Mouse (Mus musculus): Measurements from ENCODE around the gene Amt. TPM values are rescaled to one million over a fixed set of nuclear protein-coding genes. Genes with fewer than 3 reads are reported as not detected.
"Not testable (repeated sequence)": the region's sequence is repeated elsewhere in the genome, so short reads cannot be mapped to it uniquely, and the experiment has no call there.

Amt gene
- polyA plus RNA-seq, 1 experiment: 4.3 TPM

DNA sequence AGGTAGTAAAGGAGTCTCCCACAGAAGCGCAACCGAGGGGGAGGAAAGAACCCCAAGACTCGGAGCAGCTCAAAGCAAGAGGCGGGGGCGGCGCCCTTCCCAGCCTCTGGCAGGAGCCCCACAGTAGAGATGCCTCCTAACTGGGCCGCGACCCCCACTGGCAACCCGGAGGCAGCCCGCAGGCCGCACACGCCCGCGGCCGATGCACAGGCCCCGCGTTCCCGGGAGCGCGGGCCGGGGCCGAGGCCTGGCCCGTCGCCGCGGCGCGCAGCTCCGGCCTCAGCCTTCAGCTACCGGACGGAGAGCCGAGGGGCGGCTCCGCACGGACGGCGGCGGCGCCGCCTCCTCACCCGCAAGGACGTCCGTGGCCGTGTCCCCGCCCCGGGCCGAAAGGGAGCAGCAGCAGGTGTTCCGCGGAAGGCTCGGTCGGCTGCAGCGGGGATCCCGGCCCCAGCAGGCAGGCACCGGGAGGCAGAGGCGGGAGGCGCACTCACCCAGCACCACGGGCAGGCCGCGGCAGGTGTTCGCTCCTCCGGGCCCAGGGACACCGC is 33.4 kb upstream of the Amt start:
- Histone ChIP-seq H3K27ac (ENCODE audit: control insufficient read depth, insufficient read depth, low read depth, low read length) (peak overlapping the region; percentile 79), H3K4me3 (ENCODE audit: control insufficient read depth, low read depth, low read length) (peak overlapping the region; percentile 85), H3K27me3 (ENCODE audit: control insufficient read depth, insufficient read depth, low read length) (no peaks in the 10 kb centered on the region), H3K36me3 (ENCODE audit: control insufficient read depth, insufficient read depth, low read length) (no peaks in the 10 kb centered on the region), H3K4me1 (ENCODE audit: control insufficient read depth, insufficient read depth, low read length) (peaks cover 14% of the 10 kb centered on the region)
- TF ChIP-seq CTCF (IDR thresholded peaks at IDR 0.05; ENCODE audit: control insufficient read depth, insufficient read depth, insufficient replicate concordance, low read depth, low read length): no peak
- TF ChIP-seq POLR2A (IDR thresholded peaks at IDR 0.05; ENCODE audit: control insufficient read depth, low read depth, low read length): no peak

GRCm38 (mm10) chr9:108263690-108264190 is 32.9 kb upstream of the Amt start, which contains the start of gene Dag1:
Dag1 (minus strand) TSS chr9:108263958.
- peaks cover 14% of the 10 kb centered on the region for H3K4me1 ChIP-seq (ENCODE audit: control insufficient read depth, insufficient read depth, low read length)
- peak within 1 kb of the TSS; percentile 85 for H3K4me3 ChIP-seq (ENCODE audit: control insufficient read depth, low read depth, low read length)
- H3K36me3 ChIP-seq (ENCODE audit: control insufficient read depth, insufficient read depth, low read length): no peaks in the 10 kb centered on the region
- H3K27ac ChIP-seq (ENCODE audit: control insufficient read depth, insufficient read depth, low read depth, low read length): peak within 1 kb of the TSS; percentile 83
- H3K27me3 ChIP-seq (ENCODE audit: control insufficient read depth, insufficient read depth, low read length): no peaks in the 10 kb centered on the region
- TF ChIP-seq POLR2A (IDR thresholded peaks at IDR 0.05; ENCODE audit: control insufficient read depth, low read depth, low read length) (peak; percentile 53), CTCF (IDR thresholded peaks at IDR 0.05; ENCODE audit: control insufficient read depth, insufficient read depth, insufficient replicate concordance, low read depth, low read length) (no peak)

- TF ChIP-seq POLR2A (IDR thresholded peaks at IDR 0.05; ENCODE audit: control insufficient read depth, low read depth, low read length): no peak
- no peak for TF ChIP-seq CTCF (IDR thresholded peaks at IDR 0.05; ENCODE audit: control insufficient read depth, insufficient read depth, insufficient replicate concordance, low read depth, low read length)
- peak overlapping the region; percentile 85 for H3K4me3 ChIP-seq (ENCODE audit: control insufficient read depth, low read depth, low read length)
- H3K27me3 ChIP-seq (ENCODE audit: control insufficient read depth, insufficient read depth, low read length): no peaks in the 10 kb centered on the region
- H3K4me1 ChIP-seq (ENCODE audit: control insufficient read depth, insufficient read depth, low read length): peaks cover 14% of the 10 kb centered on the region
- peak overlapping the region; percentile 83 for H3K27ac ChIP-seq (ENCODE audit: control insufficient read depth, insufficient read depth, low read depth, low read length)
- no peaks in the 10 kb centered on the region for H3K36me3 ChIP-seq (ENCODE audit: control insufficient read depth, insufficient read depth, low read length)
Measured at GRCm38 (mm10) chr9:108264191-108264921, 32.3 kb upstream of the Amt start.

DNA sequence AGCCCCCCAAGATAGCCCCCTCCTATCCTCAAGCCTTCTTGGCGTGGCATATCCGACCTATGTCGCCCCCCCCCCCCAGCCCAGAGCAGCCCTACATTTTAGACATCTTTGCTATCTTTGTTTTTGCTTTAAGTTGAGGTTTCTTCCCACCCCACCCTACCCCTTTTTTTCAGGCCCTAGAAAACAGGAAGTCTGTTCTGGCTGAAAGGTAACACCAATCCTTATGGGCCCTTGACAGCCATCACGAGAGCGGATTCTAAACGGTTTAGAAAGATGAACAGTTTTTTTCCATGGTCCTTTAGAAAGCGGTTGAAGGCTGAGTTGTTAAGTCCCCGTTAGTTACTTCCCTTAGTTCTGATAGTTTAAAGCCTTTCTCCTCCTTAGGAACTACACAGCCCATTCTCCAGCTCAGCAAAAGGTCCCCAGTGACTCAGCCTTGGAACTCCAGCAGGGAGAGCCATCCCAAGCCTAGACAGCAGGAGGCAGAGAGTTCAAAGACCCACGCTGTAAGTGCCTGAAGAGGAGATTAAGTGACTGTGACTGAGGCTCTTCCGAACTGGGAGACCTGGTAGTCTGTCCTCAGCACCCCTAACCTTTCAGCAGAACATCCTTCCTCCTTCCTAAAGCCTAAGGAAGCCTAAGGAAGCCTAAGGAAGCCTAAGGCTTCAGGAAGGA is 30.3 kb upstream of the Amt start:
- Histone ChIP-seq H3K4me3 (ENCODE audit: control insufficient read depth, low read depth, low read length) (no peak overlapping the region), H3K27ac (ENCODE audit: control insufficient read depth, insufficient read depth, low read depth, low read length) (0 out of 2 replicates have a peak overlapping the region, but pooled peaks have one; percentile 1), H3K27me3 (ENCODE audit: control insufficient read depth, insufficient read depth, low read length) (no peaks in the 10 kb centered on the region), H3K4me1 (ENCODE audit: control insufficient read depth, insufficient read depth, low read length) (peaks cover 14% of the 10 kb centered on the region), H3K36me3 (ENCODE audit: control insufficient read depth, insufficient read depth, low read length) (no peaks in the 10 kb centered on the region)
- no peak for TF ChIP-seq POLR2A (IDR thresholded peaks at IDR 0.05; ENCODE audit: control insufficient read depth, low read depth, low read length)
- TF ChIP-seq CTCF (IDR thresholded peaks at IDR 0.05; ENCODE audit: control insufficient read depth, insufficient read depth, insufficient replicate concordance, low read depth, low read length): no peak

DNA sequence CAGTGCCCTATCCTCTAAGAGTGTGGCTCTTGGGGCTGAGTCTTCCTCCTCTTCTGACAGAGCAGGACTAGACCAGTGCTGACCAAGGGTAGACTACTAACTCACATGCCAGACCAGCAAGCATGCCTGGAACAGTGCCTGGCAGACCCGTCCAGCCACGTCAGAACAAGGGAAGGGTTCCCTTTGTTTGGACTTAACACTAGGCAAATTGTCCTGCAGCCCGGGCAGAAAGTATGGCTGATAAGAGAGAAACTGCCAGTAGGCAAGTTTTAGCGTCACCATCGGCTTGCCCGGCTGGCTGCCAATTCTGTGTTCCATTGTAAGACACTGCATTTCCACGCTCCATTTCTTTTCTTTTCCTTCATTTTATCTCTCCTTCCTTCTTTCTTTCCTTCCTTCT is 29.0 kb upstream of the Amt start:
- TF ChIP-seq POLR2A (IDR thresholded peaks at IDR 0.05; ENCODE audit: control insufficient read depth, low read depth, low read length) (no peak), CTCF (IDR thresholded peaks at IDR 0.05; ENCODE audit: control insufficient read depth, insufficient read depth, insufficient replicate concordance, low read depth, low read length) (no peak)

GRCm38 (mm10) chr9:108268701-108269100 is 28.0 kb upstream of the Amt start:
- not testable (repeated sequence) for H3K4me3 ChIP-seq (ENCODE audit: control insufficient read depth, low read depth, low read length); H3K27ac ChIP-seq (ENCODE audit: control insufficient read depth, insufficient read depth, low read depth, low read length); H3K36me3 ChIP-seq (ENCODE audit: control insufficient read depth, insufficient read depth, low read length); H3K4me1 ChIP-seq (ENCODE audit: control insufficient read depth, insufficient read depth, low read length); H3K27me3 ChIP-seq (ENCODE audit: control insufficient read depth, insufficient read depth, low read length)

More for the DNA sequence above, 29.0 kb upstream of the Amt start:
- Histone ChIP-seq H3K4me3 (ENCODE audit: control insufficient read depth, low read depth, low read length) (no peak overlapping the region), H3K27me3 (ENCODE audit: control insufficient read depth, insufficient read depth, low read length) (no peaks in the 10 kb centered on the region), H3K36me3 (ENCODE audit: control insufficient read depth, insufficient read depth, low read length) (no peaks in the 10 kb centered on the region), H3K27ac (ENCODE audit: control insufficient read depth, insufficient read depth, low read depth, low read length) (peak overlapping the region; percentile 47), H3K4me1 (ENCODE audit: control insufficient read depth, insufficient read depth, low read length) (peaks cover 9% of the 10 kb centered on the region)

DNA sequence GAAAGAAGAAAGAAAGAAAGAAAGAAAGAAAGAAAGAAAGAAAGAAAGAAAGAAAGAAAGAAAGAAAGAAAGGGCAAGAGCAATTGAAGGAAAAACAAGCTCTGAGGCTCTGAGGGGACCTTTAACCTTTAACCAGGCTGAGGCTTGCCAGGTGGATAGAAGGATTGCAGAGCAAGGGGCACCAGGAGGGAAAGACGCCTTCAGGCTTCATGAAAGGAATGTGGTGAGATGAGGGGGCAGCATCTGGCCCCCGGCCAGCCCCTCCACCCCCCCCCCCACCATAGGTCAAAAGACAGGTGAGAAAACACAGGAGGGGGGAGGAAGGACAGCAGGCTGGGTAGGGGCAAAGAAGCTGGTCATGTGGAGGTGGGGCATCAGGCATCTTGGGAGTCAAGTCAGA is 24.7 kb upstream of the Amt start:
- H3K4me3 ChIP-seq (ENCODE audit: control insufficient read depth, low read depth, low read length): no peak overlapping the region
- H3K27ac ChIP-seq (ENCODE audit: control insufficient read depth, insufficient read depth, low read depth, low read length): no peak overlapping the region
- peaks cover 5% of the 10 kb centered on the region for H3K4me1 ChIP-seq (ENCODE audit: control insufficient read depth, insufficient read depth, low read length)
- H3K27me3 ChIP-seq (ENCODE audit: control insufficient read depth, insufficient read depth, low read length): no peaks in the 10 kb centered on the region
- no peaks in the 10 kb centered on the region for H3K36me3 ChIP-seq (ENCODE audit: control insufficient read depth, insufficient read depth, low read length)
- no peak for TF ChIP-seq POLR2A (IDR thresholded peaks at IDR 0.05; ENCODE audit: control insufficient read depth, low read depth, low read length)
- no peak for TF ChIP-seq CTCF (IDR thresholded peaks at IDR 0.05; ENCODE audit: control insufficient read depth, insufficient read depth, insufficient replicate concordance, low read depth, low read length)
